Mouse (Mus musculus): ENCODE data around the gene Trp53rkb. TPM values are rescaled to one million over a fixed set of nuclear protein-coding genes. Genes with fewer than 3 reads are reported as not detected.
A peak's percentile ranks its signal among the peaks of the same experiment; 100 is the strongest.

The Trp53rkb gene
- total and polyA plus RNA-seq, 2 experiments = 1.8 to 3.0 TPM

- TF ChIP-seq CTCF (IDR thresholded peaks at IDR 0.05; ENCODE audit: low read depth, low read length) (no peak), POLR2A (IDR thresholded peaks at IDR 0.05; ENCODE audit: extremely low read depth, insufficient read depth, low read length) (no peak)
- Histone ChIP-seq H3K27me3 (ENCODE audit: control insufficient read depth, insufficient read depth, low read length) (no peaks in the 10 kb centered on the region), H3K9ac (ENCODE audit: low read depth, low read length) (no peak overlapping the region), H3K27ac (replicated peaks; ENCODE audit: insufficient read depth, low read depth, low read length) (no peak overlapping the region), H3K4me3 (ENCODE audit: insufficient read depth, low read depth, low read length) (no peak overlapping the region), H3K36me3 (ENCODE audit: control insufficient read depth, insufficient read depth, low read length) (peaks cover 4% of the 10 kb centered on the region; the same call in 1 of the 2 replicates), H3K79me2 (ENCODE audit: control insufficient read depth, insufficient read depth, low read length) (peaks cover 11% of the 10 kb centered on the region; the same call in 1 of the 2 replicates), H3K4me1 (ENCODE audit: control insufficient read depth, insufficient read depth, low read length) (peaks cover 14% of the 10 kb centered on the region)
- DNase-seq (ENCODE audit: extremely low read depth, low read depth, low spot score) = no peak
- 85% methylated on average over 8 of the region's 8 CpGs for WGBS
Observed at GRCm38 (mm10) chr2:166826491-166827224, 34.3 kb downstream of the Trp53rkb start.

DNA sequence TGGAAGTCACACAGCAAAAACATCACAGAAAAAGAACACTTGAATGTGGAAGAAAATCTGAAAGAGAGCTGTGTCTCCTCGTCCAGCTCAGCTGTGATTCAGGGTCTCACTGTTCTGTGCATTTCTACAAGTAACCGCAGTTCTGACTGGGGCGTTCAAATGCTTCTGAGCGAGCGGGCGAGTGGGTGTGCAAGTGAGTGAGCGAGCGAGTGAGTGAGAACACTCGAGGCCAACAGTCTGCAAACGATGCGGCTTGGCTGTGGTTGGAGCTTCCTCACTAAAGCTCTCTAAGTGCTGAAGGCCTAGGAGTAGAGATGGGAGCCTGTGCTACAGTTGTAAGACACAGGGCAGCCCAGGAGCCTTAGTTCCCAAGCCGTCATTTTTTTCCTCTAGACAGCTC, 36.0 kb downstream of the Trp53rkb start:
- peaks cover 7% of the 10 kb centered on the region; the same call in 1 of the 2 replicates for H3K79me2 ChIP-seq (ENCODE audit: control insufficient read depth, insufficient read depth, low read length)
- H3K4me1 ChIP-seq (ENCODE audit: control insufficient read depth, insufficient read depth, low read length) = peaks cover 7% of the 10 kb centered on the region
- TF ChIP-seq CTCF (IDR thresholded peaks at IDR 0.05; ENCODE audit: low read depth, low read length) (no peak), POLR2A (IDR thresholded peaks at IDR 0.05; ENCODE audit: extremely low read depth, insufficient read depth, low read length) (no peak)
- H3K27ac ChIP-seq (replicated peaks; ENCODE audit: insufficient read depth, low read depth, low read length) = no peak overlapping the region
- no peak overlapping the region for H3K4me3 ChIP-seq (ENCODE audit: insufficient read depth, low read depth, low read length)
- WGBS = 89% methylated on average over 12 of the region's 12 CpGs
- no peak overlapping the region for H3K9ac ChIP-seq (ENCODE audit: low read depth, low read length)
- H3K27me3 ChIP-seq (ENCODE audit: control insufficient read depth, insufficient read depth, low read length) = no peaks in the 10 kb centered on the region
- no peak for DNase-seq (ENCODE audit: extremely low read depth, low read depth, low spot score)
- H3K36me3 ChIP-seq (ENCODE audit: control insufficient read depth, insufficient read depth, low read length) = peaks cover 6% of the 10 kb centered on the region; the same call in 1 of the 2 replicates

GRCm38 (mm10) chr2:166830350-166830749, 38.0 kb downstream of the Trp53rkb start:
- 81% methylated on average over 5 of the region's 5 CpGs for WGBS
- H3K36me3 ChIP-seq (ENCODE audit: control insufficient read depth, insufficient read depth, low read length) = peaks cover 9% of the 10 kb centered on the region; the same call in 1 of the 2 replicates

GRCm38 (mm10) chr2:166834091-166834490, 41.8 kb downstream of the Trp53rkb start:
- no peak overlapping the region for H3K4me3 ChIP-seq (ENCODE audit: insufficient read depth, low read depth, low read length)
- H3K79me2 ChIP-seq (ENCODE audit: control insufficient read depth, insufficient read depth, low read length) = no peaks in the 10 kb centered on the region
- no peaks in the 10 kb centered on the region for H3K4me1 ChIP-seq (ENCODE audit: control insufficient read depth, insufficient read depth, low read length)
- peak; percentile 65 for DNase-seq (ENCODE audit: extremely low read depth, low read depth, low spot score)
- no peak overlapping the region for H3K9ac ChIP-seq (ENCODE audit: low read depth, low read length)
- H3K27ac ChIP-seq (replicated peaks; ENCODE audit: insufficient read depth, low read depth, low read length) = no peak overlapping the region
- peaks cover 21% of the 10 kb centered on the region for H3K36me3 ChIP-seq (ENCODE audit: control insufficient read depth, insufficient read depth, low read length)
- TF ChIP-seq CTCF (IDR thresholded peaks at IDR 0.05; ENCODE audit: low read depth, low read length) = no peak
- TF ChIP-seq POLR2A (IDR thresholded peaks at IDR 0.05; ENCODE audit: extremely low read depth, insufficient read depth, low read length) = no peak
- WGBS = 70% methylated on average over 2 of the region's 2 CpGs
- no peaks in the 10 kb centered on the region for H3K27me3 ChIP-seq (ENCODE audit: control insufficient read depth, insufficient read depth, low read length)

More at GRCm38 (mm10) chr2:166830350-166830749, 38.0 kb downstream of the Trp53rkb start:
- Histone ChIP-seq H3K4me1 (ENCODE audit: control insufficient read depth, insufficient read depth, low read length) (no peaks in the 10 kb centered on the region), H3K9ac (ENCODE audit: low read depth, low read length) (no peak overlapping the region), H3K4me3 (ENCODE audit: insufficient read depth, low read depth, low read length) (no peak overlapping the region), H3K79me2 (ENCODE audit: control insufficient read depth, insufficient read depth, low read length) (peaks cover 2% of the 10 kb centered on the region; the same call in 1 of the 2 replicates), H3K27me3 (ENCODE audit: control insufficient read depth, insufficient read depth, low read length) (no peaks in the 10 kb centered on the region), H3K27ac (replicated peaks; ENCODE audit: insufficient read depth, low read depth, low read length) (no peak overlapping the region)
- peak; percentile 50 for DNase-seq (ENCODE audit: extremely low read depth, low read depth, low spot score)
- no peak for TF ChIP-seq CTCF (IDR thresholded peaks at IDR 0.05; ENCODE audit: low read depth, low read length)
- no peak for TF ChIP-seq POLR2A (IDR thresholded peaks at IDR 0.05; ENCODE audit: extremely low read depth, insufficient read depth, low read length)

DNA sequence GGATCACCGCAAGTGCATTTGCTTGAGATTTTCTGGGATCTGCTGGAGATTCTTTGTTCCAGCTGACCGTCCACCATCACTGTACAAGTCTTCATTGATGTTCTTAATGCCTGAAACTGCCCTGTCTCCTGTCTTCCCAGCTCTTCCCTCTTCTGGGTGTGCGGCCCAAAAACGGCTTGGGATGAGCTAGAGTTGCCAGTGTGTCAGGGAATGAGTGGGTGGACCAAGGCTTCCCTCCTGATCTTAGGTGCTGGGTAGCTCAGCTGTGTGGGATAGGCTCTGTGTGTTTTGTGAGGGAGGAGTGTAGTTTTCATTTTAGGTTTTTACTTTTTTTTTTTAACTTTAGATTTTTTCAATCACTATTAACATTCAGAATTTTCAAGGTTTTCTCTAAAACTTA, 42.5 kb downstream of the Trp53rkb start:
- TF ChIP-seq CTCF (IDR thresholded peaks at IDR 0.05; ENCODE audit: low read depth, low read length) (no peak), POLR2A (IDR thresholded peaks at IDR 0.05; ENCODE audit: extremely low read depth, insufficient read depth, low read length) (no peak)
- Histone ChIP-seq H3K9ac (ENCODE audit: low read depth, low read length) (no peak overlapping the region), H3K79me2 (ENCODE audit: control insufficient read depth, insufficient read depth, low read length) (no peaks in the 10 kb centered on the region), H3K27me3 (ENCODE audit: control insufficient read depth, insufficient read depth, low read length) (no peaks in the 10 kb centered on the region), H3K27ac (replicated peaks; ENCODE audit: insufficient read depth, low read depth, low read length) (no peak overlapping the region), H3K36me3 (ENCODE audit: control insufficient read depth, insufficient read depth, low read length) (peaks cover 21% of the 10 kb centered on the region), H3K4me1 (ENCODE audit: control insufficient read depth, insufficient read depth, low read length) (no peaks in the 10 kb centered on the region), H3K4me3 (ENCODE audit: insufficient read depth, low read depth, low read length) (no peak overlapping the region)
- WGBS = 94% methylated on average over 4 of the region's 4 CpGs
- no peak for DNase-seq (ENCODE audit: extremely low read depth, low read depth, low spot score)

DNA sequence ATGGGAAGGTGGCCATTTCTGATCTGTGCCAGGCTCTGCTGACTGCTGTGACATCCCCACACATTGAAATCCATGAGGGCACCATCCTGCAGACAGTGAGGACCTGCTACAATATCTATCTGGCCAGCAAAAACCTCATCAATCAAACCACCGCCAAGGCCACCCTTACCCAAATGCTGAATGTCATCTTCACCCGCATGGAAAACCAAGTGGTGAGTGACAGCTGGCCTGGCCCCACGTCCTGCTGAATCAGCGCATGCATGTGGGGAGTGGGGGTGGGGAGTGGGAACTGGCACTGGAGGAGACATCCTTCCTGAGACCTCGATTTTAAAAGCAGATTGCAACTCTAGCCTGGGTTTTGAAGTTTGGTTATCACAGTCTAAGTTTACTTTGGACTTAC, 43.2 kb downstream of the Trp53rkb start:
- WGBS = 77% methylated on average over 5 of the region's 5 CpGs
- Histone ChIP-seq H3K36me3 (ENCODE audit: control insufficient read depth, insufficient read depth, low read length) (peaks cover 21% of the 10 kb centered on the region), H3K27ac (replicated peaks; ENCODE audit: insufficient read depth, low read depth, low read length) (no peak overlapping the region), H3K9ac (ENCODE audit: low read depth, low read length) (no peak overlapping the region), H3K79me2 (ENCODE audit: control insufficient read depth, insufficient read depth, low read length) (no peaks in the 10 kb centered on the region), H3K27me3 (ENCODE audit: control insufficient read depth, insufficient read depth, low read length) (no peaks in the 10 kb centered on the region), H3K4me1 (ENCODE audit: control insufficient read depth, insufficient read depth, low read length) (no peaks in the 10 kb centered on the region), H3K4me3 (ENCODE audit: insufficient read depth, low read depth, low read length) (no peak overlapping the region)
- no peak for DNase-seq (ENCODE audit: extremely low read depth, low read depth, low spot score)
- TF ChIP-seq POLR2A (IDR thresholded peaks at IDR 0.05; ENCODE audit: extremely low read depth, insufficient read depth, low read length) = no peak
- no peak for TF ChIP-seq CTCF (IDR thresholded peaks at IDR 0.05; ENCODE audit: low read depth, low read length)
